Mouse (Mus musculus) intestine, embryonic 16.5 days (tissue): ENCODE measurements at regions not wholly inside any gene's neighbourhood (a gene's known extent, or its start where the extent isn't known, plus 50 kb on each side); places are given as distances from the start of the nearest gene placed in this dataset.

Experiments used
- ATAC-seq: fragments of 200-750 bp; cut with Nextera tagmentation; 2 replicates; pipeline ENCODE4 v1.8.0; 2017; ENCODE audit warnings: moderate TSS enrichment, moderate library complexity
- H3K27ac ChIP-seq: fragments of 300-500 bp; sonication (generic); 2 replicates; pipeline ENCODE4 v1.5.1; 2014; ENCODE audit warnings: mild to moderate bottlenecking, low read length
- H3K27me3 ChIP-seq: fragments of 300-500 bp; sonication (generic); replicated peaks from 2 replicates; pipeline ENCODE4 v1.6.1; 2014; ENCODE audit warnings: low read length, control low read depth, mixed read lengths; ENCODE audit not compliant: control insufficient read depth, insufficient read depth
- H3K36me3 ChIP-seq: fragments of 300-500 bp; sonication (generic); 2 replicates; pipeline ENCODE4 v1.6.1; 2014; ENCODE audit warnings: low read length, control low read depth; ENCODE audit not compliant: control insufficient read depth, insufficient read depth
- H3K4me1 ChIP-seq: fragments of 300-500 bp; sonication (generic); 2 replicates; pipeline ENCODE4 v1.6.1; 2014; ENCODE audit warnings: low read length, control low read depth, mixed read lengths; ENCODE audit not compliant: control insufficient read depth, insufficient read depth
- H3K4me2 ChIP-seq: fragments of 300-500 bp; sonication (generic); 2 replicates; pipeline ENCODE4 v1.6.1; 2014; ENCODE audit warnings: low read depth, low read length, control low read depth
- H3K4me3 ChIP-seq: fragments of 300-500 bp; sonication (generic); 2 replicates; pipeline ENCODE4 v1.5.1; 2014; ENCODE audit warnings: mild to moderate bottlenecking, low read length
- H3K9ac ChIP-seq: fragments of 300-500 bp; sonication (generic); 2 replicates; pipeline ENCODE4 v1.6.1; 2014; ENCODE audit warnings: low read depth, low read length
- H3K9me3 ChIP-seq: fragments of 300-500 bp; sonication (generic); 2 replicates; pipeline ENCODE4 v1.6.1; 2016; ENCODE audit warnings: low read length, control low read depth; ENCODE audit not compliant: control insufficient read depth
- WGBS: fragments of 180-500 bp; shearing (Covaris S2); extraction: QIAGEN DNeasy Blood & Tissue Kit; methylation state at CpG from one replicate; pipeline ENCODE4 v1.1.7; 2014; 5-methylcytosine and 5-hydroxymethylcytosine counted together

- H3K4me1 ChIP-seq = no peaks in the 10 kb centered on the region
- no peaks in the 10 kb centered on the region for H3K36me3 ChIP-seq
- H3K27me3 ChIP-seq = no peaks in the 10 kb centered on the region
- no peaks in the 10 kb centered on the region for H3K9me3 ChIP-seq
- no peak overlapping the region for H3K9ac ChIP-seq
- no peak for ATAC-seq
- H3K27ac ChIP-seq = no peak overlapping the region
- 73% methylated on average over 4 of the region's 4 CpGs for WGBS
- H3K4me2 ChIP-seq = no peak overlapping the region
- H3K4me3 ChIP-seq = no peak overlapping the region
Measured at GRCm38 (mm10) chr16:68017672-68018071, 397.0 kb upstream of the Cadm2 start.

DNA sequence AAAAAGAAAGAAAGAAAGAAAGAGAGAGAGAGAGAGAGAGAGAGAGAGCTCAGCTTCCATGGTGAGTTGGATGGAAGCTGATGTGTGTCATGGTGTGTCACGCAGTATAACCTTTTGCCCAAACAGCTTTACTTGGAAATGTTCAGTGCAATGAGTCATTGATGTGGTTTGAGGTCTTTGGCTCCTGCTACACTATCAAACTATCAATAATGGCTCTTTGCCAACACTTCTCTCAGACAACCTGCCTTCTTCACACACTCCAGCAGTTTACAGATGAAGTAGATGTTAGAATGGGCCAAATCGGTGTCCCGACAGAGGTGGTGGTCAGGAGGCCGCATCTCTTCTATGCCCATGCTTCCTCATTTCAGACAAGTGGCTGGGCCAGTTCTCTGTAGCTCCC, 369.0 kb upstream of the Cadm2 start:
- Histone ChIP-seq H3K27me3 (no peaks in the 10 kb centered on the region), H3K4me2 (no peak overlapping the region), H3K4me3 (no peak overlapping the region), H3K4me1 (no peaks in the 10 kb centered on the region), H3K9me3 (no peaks in the 10 kb centered on the region), H3K36me3 (no peaks in the 10 kb centered on the region), H3K9ac (no peak overlapping the region), H3K27ac (no peak overlapping the region)
- no peak for ATAC-seq
- 89% methylated on average over 4 of the region's 4 CpGs for WGBS

GRCm38 (mm10) chr16:67976565-67976964, 355.9 kb upstream of the Cadm2 start:
- H3K36me3 ChIP-seq = no peaks in the 10 kb centered on the region
- no peak overlapping the region for H3K4me2 ChIP-seq
- H3K4me3 ChIP-seq = no peak overlapping the region
- no peaks in the 10 kb centered on the region for H3K9me3 ChIP-seq
- no peak overlapping the region for H3K27ac ChIP-seq
- H3K4me1 ChIP-seq = no peaks in the 10 kb centered on the region
- no peaks in the 10 kb centered on the region for H3K27me3 ChIP-seq
- no peak overlapping the region for H3K9ac ChIP-seq
- no peak for ATAC-seq

GRCm38 (mm10) chr16:67968311-67969145, 347.8 kb upstream of the Cadm2 start:
- 77% methylated on average over 11 of the region's 11 CpGs for WGBS
- no peaks in the 10 kb centered on the region for H3K27me3 ChIP-seq
- no peak overlapping the region for H3K4me3 ChIP-seq
- H3K36me3 ChIP-seq = no peaks in the 10 kb centered on the region
- ATAC-seq = no peak
- no peak overlapping the region for H3K4me2 ChIP-seq
- no peaks in the 10 kb centered on the region for H3K4me1 ChIP-seq
- H3K27ac ChIP-seq = no peak overlapping the region
- H3K9ac ChIP-seq = no peak overlapping the region
- H3K9me3 ChIP-seq = no peaks in the 10 kb centered on the region

DNA sequence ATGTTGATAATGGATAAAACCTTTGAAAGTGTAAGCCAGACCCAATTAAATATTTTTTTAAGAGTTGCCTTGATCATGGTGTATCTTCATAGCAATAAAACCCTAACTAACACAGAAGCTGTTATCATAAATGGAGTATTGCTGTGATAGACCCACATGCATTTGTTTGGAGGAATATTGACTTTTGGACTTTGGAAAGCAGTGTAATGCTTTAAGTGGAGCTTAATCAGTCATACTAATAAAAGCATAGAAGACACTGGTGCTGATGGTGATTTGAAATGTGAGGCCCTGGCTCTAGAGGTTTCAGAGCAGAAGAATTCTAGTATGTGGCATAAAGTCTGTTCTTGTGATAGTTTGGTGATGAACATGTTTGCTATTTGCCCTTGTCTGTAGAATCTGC, 328.4 kb upstream of the Cadm2 start:
- H3K4me1 ChIP-seq = no peaks in the 10 kb centered on the region
- H3K9me3 ChIP-seq = no peaks in the 10 kb centered on the region
- no peaks in the 10 kb centered on the region for H3K27me3 ChIP-seq
- H3K27ac ChIP-seq = no peak overlapping the region
- no peak overlapping the region for H3K4me3 ChIP-seq
- ATAC-seq = peak; percentile 71; the same call in 1 of the 2 replicates
- H3K4me2 ChIP-seq = no peak overlapping the region
- H3K36me3 ChIP-seq = no peaks in the 10 kb centered on the region
- no peak overlapping the region for H3K9ac ChIP-seq

DNA sequence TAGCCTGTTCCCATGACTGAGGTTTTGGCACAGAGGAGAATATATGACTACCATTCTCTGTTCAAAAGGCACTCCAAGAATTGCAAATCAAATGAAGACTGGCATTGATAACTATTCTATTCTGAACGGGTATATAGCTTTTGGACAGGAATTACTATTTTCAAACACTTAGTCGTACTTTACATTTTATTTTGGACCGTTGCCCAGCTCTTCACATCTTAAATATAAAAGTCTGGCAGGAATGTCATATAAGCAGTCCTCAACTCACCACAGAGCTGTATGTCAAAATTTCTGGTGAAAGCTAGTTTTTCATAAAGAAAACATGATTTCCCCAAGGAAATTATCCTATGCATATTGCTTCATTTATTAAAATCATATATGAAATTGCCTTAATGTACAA, 323.7 kb upstream of the Cadm2 start:
- 72% methylated on average over 3 of the region's 3 CpGs for WGBS
- H3K9ac ChIP-seq = no peak overlapping the region
- no peak overlapping the region for H3K27ac ChIP-seq
- no peaks in the 10 kb centered on the region for H3K27me3 ChIP-seq
- no peaks in the 10 kb centered on the region for H3K4me1 ChIP-seq
- no peak overlapping the region for H3K4me3 ChIP-seq
- no peak for ATAC-seq
- H3K4me2 ChIP-seq = no peak overlapping the region
- no peaks in the 10 kb centered on the region for H3K36me3 ChIP-seq
- no peaks in the 10 kb centered on the region for H3K9me3 ChIP-seq

DNA sequence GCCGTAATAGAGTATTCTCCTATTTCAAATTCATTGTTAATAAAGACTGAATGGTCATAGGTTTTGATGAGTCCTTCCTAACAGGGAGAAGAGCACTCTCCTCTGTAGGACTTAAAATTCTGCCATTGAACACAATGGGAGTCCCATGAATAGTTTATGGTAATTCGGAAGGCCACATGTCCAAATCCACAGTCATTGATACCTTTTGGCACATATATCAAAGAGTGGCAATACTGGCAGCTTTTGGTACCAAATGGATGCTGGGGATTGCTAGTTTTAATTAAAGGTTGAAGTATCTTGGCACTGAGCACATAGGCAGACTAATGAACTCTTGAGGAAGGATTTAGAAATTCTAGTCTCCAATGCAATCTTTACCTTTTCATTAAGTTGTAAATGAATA, 298.5 kb upstream of the Cadm2 start:
- H3K9me3 ChIP-seq = no peaks in the 10 kb centered on the region
- H3K4me2 ChIP-seq = no peak overlapping the region
- no peak overlapping the region for H3K27ac ChIP-seq
- 88% methylated on average over 2 of the region's 2 CpGs for WGBS
- no peaks in the 10 kb centered on the region for H3K27me3 ChIP-seq
- no peak for ATAC-seq
- H3K9ac ChIP-seq = no peak overlapping the region
- no peaks in the 10 kb centered on the region for H3K36me3 ChIP-seq
- no peak overlapping the region for H3K4me3 ChIP-seq
- H3K4me1 ChIP-seq = no peaks in the 10 kb centered on the region

- 88% methylated on average over 1 of the region's 1 CpGs for WGBS
- no peaks in the 10 kb centered on the region for H3K36me3 ChIP-seq
- H3K4me1 ChIP-seq = no peaks in the 10 kb centered on the region
- H3K27me3 ChIP-seq = no peaks in the 10 kb centered on the region
- no peak overlapping the region for H3K4me3 ChIP-seq
- no peaks in the 10 kb centered on the region for H3K9me3 ChIP-seq
- H3K27ac ChIP-seq = no peak overlapping the region
- ATAC-seq = no peak
- H3K9ac ChIP-seq = no peak overlapping the region
- no peak overlapping the region for H3K4me2 ChIP-seq
Measured at GRCm38 (mm10) chr16:67871304-67872022, 250.8 kb upstream of the Cadm2 start.

GRCm38 (mm10) chr16:67850201-67850600, 229.5 kb upstream of the Cadm2 start:
- 64% methylated on average over 2 of the region's 2 CpGs for WGBS

More at GRCm38 (mm10) chr16:67850201-67850600, 229.5 kb upstream of the Cadm2 start:
- H3K36me3 ChIP-seq = no peaks in the 10 kb centered on the region
- H3K27me3 ChIP-seq = no peaks in the 10 kb centered on the region
- ATAC-seq = no peak
- H3K9ac ChIP-seq = no peak overlapping the region
- H3K4me3 ChIP-seq = no peak overlapping the region
- no peak overlapping the region for H3K4me2 ChIP-seq
- no peaks in the 10 kb centered on the region for H3K4me1 ChIP-seq
- no peaks in the 10 kb centered on the region for H3K9me3 ChIP-seq
- no peak overlapping the region for H3K27ac ChIP-seq
